Mouse (Mus musculus): ENCODE measurements around the gene Immp2l. TPM values are rescaled to one million over a fixed set of nuclear protein-coding genes. Genes with fewer than 3 reads are reported as not detected.
A peak's percentile ranks its signal among the peaks of the same experiment; 100 is the strongest.

Immp2l gene
- 12.8 and 17.0 TPM in 2 replicates for polyA plus RNA-seq (2015; fragmentation: Nextera tagmentation; extraction: Ambion mirVana)

DNA sequence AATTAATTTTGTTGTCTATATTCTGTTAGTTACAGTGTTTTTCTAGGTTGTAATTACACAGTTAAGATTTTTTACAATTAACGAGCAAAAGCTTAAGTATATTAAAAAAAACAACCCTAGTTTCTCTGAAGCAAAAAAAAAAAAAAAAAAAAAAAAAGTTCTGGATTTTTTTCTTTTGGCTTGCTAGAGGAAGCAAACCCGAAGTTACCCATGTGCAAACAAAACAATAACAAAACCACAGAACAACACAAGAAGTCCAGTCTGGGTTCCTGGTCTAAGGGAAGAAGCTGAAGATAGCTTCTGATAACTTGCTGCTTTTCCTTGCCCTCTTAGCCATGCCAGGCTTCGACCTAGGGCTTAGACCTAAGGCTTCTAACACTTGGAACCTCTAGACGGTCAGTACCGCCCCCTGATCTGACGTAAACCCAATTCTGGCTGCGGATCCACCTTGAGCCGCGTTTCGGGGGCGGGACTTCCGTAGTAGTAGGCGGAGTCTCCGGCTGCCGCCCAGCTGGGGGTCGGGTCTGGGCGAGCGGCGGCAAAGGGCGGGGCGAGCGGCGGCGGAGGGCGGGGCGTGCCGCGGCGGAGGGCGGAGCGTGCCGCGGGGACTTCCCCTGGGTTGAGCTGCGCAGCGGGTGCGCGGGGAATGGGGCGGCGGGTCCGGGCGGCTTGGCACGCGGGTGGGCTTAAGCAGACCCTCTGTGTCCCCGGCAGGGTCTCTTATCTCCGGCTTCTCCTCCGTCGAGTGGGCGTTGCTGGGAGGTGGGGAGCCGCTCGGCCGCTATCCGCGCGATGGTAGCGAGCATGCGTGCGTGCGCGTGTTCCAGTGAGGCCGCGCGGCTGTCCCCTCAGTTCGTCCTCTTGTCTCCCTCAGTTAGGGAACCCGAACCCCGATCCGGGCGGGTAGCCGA lies at the start of gene Immp2l:
Gene Immp2l (plus strand): TSS at position 580 of the 911 bp plus-strand sequence.
- Histone ChIP-seq H3K36me3 (ENCODE audit: control insufficient read depth, insufficient read depth, low read length) (no peaks in the 10 kb centered on the region), H3K9me3 (ENCODE audit: control insufficient read depth, low read length) (no peaks in the 10 kb centered on the region), H3K4me3 (ENCODE audit: low read length) (peak within 1 kb of the TSS; percentile 70), H3K27ac (ENCODE audit: low read length) (peak within 1 kb of the TSS; percentile 32), H3K9ac (ENCODE audit: low read length) (peak within 1 kb of the TSS; percentile 86), H3K4me2 (ENCODE audit: low read depth, low read length) (peak within 1 kb of the TSS; percentile 85), H3K4me1 (replicated peaks; ENCODE audit: control insufficient read depth, insufficient read depth, low read length) (peaks cover 5% of the 10 kb centered on the region; the same call in 1 of the 2 replicates), H3K27me3 (ENCODE audit: control insufficient read depth, insufficient read depth, low read depth, low read length) (no peaks in the 10 kb centered on the region)
- ATAC-seq (ENCODE audit: low read depth): peak; percentile 98
- WGBS: 3% methylated on average over 55 of the region's 68 CpGs

DNA sequence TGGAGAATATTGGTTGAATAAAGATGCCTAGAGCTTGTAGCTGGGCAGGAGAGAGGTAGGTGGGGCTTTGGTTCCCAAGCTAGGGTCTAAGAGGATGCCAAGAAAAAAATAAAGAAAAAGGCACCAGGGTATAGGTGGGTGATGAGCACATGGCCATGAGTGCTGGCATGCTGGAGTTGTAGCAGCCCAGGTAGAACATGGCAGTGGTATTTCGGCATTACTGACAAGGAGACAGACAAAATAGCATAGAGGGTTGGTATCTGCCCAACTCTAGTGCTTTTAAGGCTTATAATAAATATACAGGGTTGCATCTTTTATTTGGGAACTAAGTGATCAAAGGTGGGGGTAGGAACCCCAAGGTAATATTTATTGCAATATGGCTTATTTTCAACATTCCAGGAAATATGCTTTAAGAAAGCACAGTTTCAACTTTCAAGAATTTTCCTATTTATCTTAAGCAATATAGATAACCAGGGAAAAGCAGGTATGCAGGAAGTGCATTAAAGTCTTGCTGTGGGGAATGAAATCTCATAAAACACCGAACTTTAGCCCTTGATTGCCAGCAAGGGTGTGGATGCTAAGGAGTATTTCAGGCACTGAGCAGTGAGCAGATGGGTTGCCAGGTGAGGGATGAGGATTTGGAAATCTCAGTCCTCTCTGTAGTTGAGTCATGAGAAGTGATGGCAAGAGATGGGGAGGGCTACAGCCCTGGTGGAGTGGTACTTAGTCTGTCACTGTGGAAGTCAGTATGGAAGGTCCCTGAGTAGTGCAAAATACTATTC lies 45.0 kb upstream of the Immp2l start:
- Histone ChIP-seq H3K4me1 (replicated peaks; ENCODE audit: control insufficient read depth, insufficient read depth, low read length) (no peaks in the 10 kb centered on the region), H3K27ac (ENCODE audit: low read length) (no peak overlapping the region), H3K9ac (ENCODE audit: low read length) (no peak overlapping the region), H3K4me2 (ENCODE audit: low read depth, low read length) (no peak overlapping the region), H3K9me3 (ENCODE audit: control insufficient read depth, low read length) (no peaks in the 10 kb centered on the region), H3K4me3 (ENCODE audit: low read length) (no peak overlapping the region), H3K36me3 (ENCODE audit: control insufficient read depth, insufficient read depth, low read length) (no peaks in the 10 kb centered on the region), H3K27me3 (ENCODE audit: control insufficient read depth, insufficient read depth, low read depth, low read length) (no peaks in the 10 kb centered on the region)
- WGBS: 88% methylated on average over 2 of the region's 2 CpGs
- no peak for ATAC-seq (ENCODE audit: low read depth)

DNA sequence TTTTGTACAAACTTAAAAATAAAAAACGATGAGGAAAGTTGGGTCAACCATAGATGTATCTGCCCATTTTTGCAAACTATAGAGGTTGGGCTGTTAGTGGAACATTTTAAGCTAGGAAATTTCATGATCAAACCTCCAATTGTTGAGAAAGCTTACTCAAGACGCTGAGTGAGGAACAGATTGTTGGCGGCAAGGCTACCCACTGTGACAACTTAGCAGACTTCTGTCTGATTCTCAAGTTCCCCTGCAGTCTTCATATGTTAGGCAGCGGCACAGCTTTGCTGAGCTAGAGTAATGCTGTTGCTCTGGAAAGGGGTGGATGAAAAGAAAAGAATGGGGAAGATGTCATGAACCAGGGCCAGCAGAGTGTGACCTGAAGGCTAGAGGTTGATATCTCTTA lies 44.2 kb upstream of the Immp2l start:
- WGBS: 83% methylated on average over 4 of the region's 4 CpGs
- Histone ChIP-seq H3K9ac (ENCODE audit: low read length) (no peak overlapping the region), H3K36me3 (ENCODE audit: control insufficient read depth, insufficient read depth, low read length) (no peaks in the 10 kb centered on the region), H3K9me3 (ENCODE audit: control insufficient read depth, low read length) (no peaks in the 10 kb centered on the region), H3K4me2 (ENCODE audit: low read depth, low read length) (no peak overlapping the region), H3K4me1 (replicated peaks; ENCODE audit: control insufficient read depth, insufficient read depth, low read length) (no peaks in the 10 kb centered on the region), H3K27me3 (ENCODE audit: control insufficient read depth, insufficient read depth, low read depth, low read length) (no peaks in the 10 kb centered on the region), H3K27ac (ENCODE audit: low read length) (no peak overlapping the region), H3K4me3 (ENCODE audit: low read length) (no peak overlapping the region)
- ATAC-seq (ENCODE audit: low read depth): no peak

- Histone ChIP-seq H3K27ac (ENCODE audit: low read length) (no peak overlapping the region), H3K9ac (ENCODE audit: low read length) (no peak overlapping the region), H3K4me2 (ENCODE audit: low read depth, low read length) (no peak overlapping the region), H3K36me3 (ENCODE audit: control insufficient read depth, insufficient read depth, low read length) (no peaks in the 10 kb centered on the region), H3K4me3 (ENCODE audit: low read length) (no peak overlapping the region), H3K4me1 (replicated peaks; ENCODE audit: control insufficient read depth, insufficient read depth, low read length) (no peaks in the 10 kb centered on the region), H3K27me3 (ENCODE audit: control insufficient read depth, insufficient read depth, low read depth, low read length) (no peaks in the 10 kb centered on the region), H3K9me3 (ENCODE audit: control insufficient read depth, low read length) (no peaks in the 10 kb centered on the region)
- whole genome bisulfite sequencing: 66% methylated on average over 3 of the region's 3 CpGs
- no peak for ATAC-seq (ENCODE audit: low read depth)
Observed at GRCm38 (mm10) chr12:40980160-40980559, 43.7 kb upstream of the Immp2l start.

DNA sequence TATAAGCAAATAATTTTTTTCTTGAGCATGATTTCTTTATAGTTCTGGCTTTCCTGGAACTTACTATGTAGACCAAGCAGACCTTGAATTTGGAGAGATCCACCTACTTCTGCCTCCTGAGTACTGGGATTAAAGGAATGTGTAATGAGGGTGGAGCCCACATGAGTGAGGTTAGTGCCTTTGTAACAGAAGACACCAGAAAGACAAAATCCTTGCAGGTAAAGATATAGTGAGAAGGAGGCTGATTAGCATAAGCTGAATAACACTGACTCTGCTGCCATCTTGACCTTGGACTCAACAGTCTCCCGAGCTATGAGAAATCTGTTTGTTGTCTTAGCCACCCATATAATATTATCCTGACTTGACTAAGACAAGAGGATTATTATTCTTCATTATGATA lies 40.9 kb upstream of the Immp2l start:
- H3K4me2 ChIP-seq (ENCODE audit: low read depth, low read length): no peak overlapping the region
- no peaks in the 10 kb centered on the region for H3K4me1 ChIP-seq (replicated peaks; ENCODE audit: control insufficient read depth, insufficient read depth, low read length)
- no peaks in the 10 kb centered on the region for H3K36me3 ChIP-seq (ENCODE audit: control insufficient read depth, insufficient read depth, low read length)
- no peaks in the 10 kb centered on the region for H3K9me3 ChIP-seq (ENCODE audit: control insufficient read depth, low read length)
- no peaks in the 10 kb centered on the region for H3K27me3 ChIP-seq (ENCODE audit: control insufficient read depth, insufficient read depth, low read depth, low read length)
- H3K4me3 ChIP-seq (ENCODE audit: low read length): no peak overlapping the region
- ATAC-seq (ENCODE audit: low read depth): no peak
- 59% methylated on average over 1 of the region's 1 CpGs for WGBS
- H3K9ac ChIP-seq (ENCODE audit: low read length): no peak overlapping the region
- no peak overlapping the region for H3K27ac ChIP-seq (ENCODE audit: low read length)

DNA sequence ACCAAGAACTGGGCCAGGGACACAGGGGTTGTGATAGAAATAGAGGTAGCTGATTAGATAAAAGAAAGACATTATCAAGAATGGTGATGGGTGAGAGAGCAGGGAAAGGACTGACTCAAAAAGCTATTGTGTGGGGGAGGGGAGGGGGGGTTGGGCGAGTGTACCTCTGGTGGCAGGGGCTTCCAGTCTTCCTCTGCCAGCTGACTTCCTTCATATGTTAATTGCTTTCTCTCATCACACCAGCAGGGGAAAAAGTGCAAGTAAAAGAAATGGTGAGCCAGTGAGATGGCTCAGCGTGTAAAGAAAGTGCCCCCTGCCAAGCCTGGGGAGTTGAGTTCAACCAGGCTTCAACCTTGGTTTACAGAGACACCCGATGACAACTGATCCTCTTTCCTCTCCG lies 39.2 kb upstream of the Immp2l start:
- H3K4me3 ChIP-seq (ENCODE audit: low read length): no peak overlapping the region
- no peaks in the 10 kb centered on the region for H3K4me1 ChIP-seq (replicated peaks; ENCODE audit: control insufficient read depth, insufficient read depth, low read length)
- 28% methylated on average over 4 of the region's 4 CpGs for WGBS
- H3K27me3 ChIP-seq (ENCODE audit: control insufficient read depth, insufficient read depth, low read depth, low read length): no peaks in the 10 kb centered on the region
- H3K4me2 ChIP-seq (ENCODE audit: low read depth, low read length): no peak overlapping the region
- no peak for ATAC-seq (ENCODE audit: low read depth)
- H3K9ac ChIP-seq (ENCODE audit: low read length): no peak overlapping the region
- no peak overlapping the region for H3K27ac ChIP-seq (ENCODE audit: low read length)
- H3K36me3 ChIP-seq (ENCODE audit: control insufficient read depth, insufficient read depth, low read length): no peaks in the 10 kb centered on the region
- no peaks in the 10 kb centered on the region for H3K9me3 ChIP-seq (ENCODE audit: control insufficient read depth, low read length)

GRCm38 (mm10) chr12:40985791-40986190 lies 38.1 kb upstream of the Immp2l start:
- WGBS: 65% methylated on average over 4 of the region's 4 CpGs
- Histone ChIP-seq H3K9ac (ENCODE audit: low read length) (no peak overlapping the region), H3K4me2 (ENCODE audit: low read depth, low read length) (no peak overlapping the region), H3K36me3 (ENCODE audit: control insufficient read depth, insufficient read depth, low read length) (no peaks in the 10 kb centered on the region), H3K27ac (ENCODE audit: low read length) (no peak overlapping the region), H3K4me3 (ENCODE audit: low read length) (no peak overlapping the region), H3K4me1 (replicated peaks; ENCODE audit: control insufficient read depth, insufficient read depth, low read length) (no peaks in the 10 kb centered on the region), H3K27me3 (ENCODE audit: control insufficient read depth, insufficient read depth, low read depth, low read length) (no peaks in the 10 kb centered on the region), H3K9me3 (ENCODE audit: control insufficient read depth, low read length) (no peaks in the 10 kb centered on the region)
- no peak for ATAC-seq (ENCODE audit: low read depth)

- Histone ChIP-seq H3K4me1 (replicated peaks; ENCODE audit: control insufficient read depth, insufficient read depth, low read length) (no peaks in the 10 kb centered on the region), H3K9ac (ENCODE audit: low read length) (no peak overlapping the region), H3K4me3 (ENCODE audit: low read length) (no peak overlapping the region), H3K36me3 (ENCODE audit: control insufficient read depth, insufficient read depth, low read length) (no peaks in the 10 kb centered on the region), H3K27ac (ENCODE audit: low read length) (no peak overlapping the region), H3K9me3 (ENCODE audit: control insufficient read depth, low read length) (no peaks in the 10 kb centered on the region), H3K4me2 (ENCODE audit: low read depth, low read length) (no peak overlapping the region), H3K27me3 (ENCODE audit: control insufficient read depth, insufficient read depth, low read depth, low read length) (no peaks in the 10 kb centered on the region)
- 84% methylated on average over 9 of the region's 9 CpGs for WGBS
- ATAC-seq (ENCODE audit: low read depth): no peak
Observed at GRCm38 (mm10) chr12:40988311-40989065, 35.4 kb upstream of the Immp2l start.

DNA sequence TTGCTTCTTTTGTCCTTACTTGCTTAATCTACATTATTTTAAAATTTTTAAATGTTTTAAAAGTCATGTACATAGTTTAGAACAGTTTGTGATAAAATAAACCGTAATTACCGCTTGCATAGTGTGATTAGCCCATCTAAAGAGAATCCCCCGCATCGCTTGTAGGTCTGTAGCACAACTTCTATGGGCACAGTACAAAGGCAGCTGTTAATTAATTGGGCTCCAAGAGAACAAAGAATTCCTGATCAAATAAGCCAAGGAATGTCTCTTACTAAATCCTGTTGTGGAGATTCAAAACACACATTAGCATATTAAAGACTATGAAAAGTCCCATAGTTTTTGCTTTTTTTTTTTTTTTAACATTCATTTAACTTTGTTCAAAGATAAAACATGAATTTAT lies 32.2 kb upstream of the Immp2l start:
- Histone ChIP-seq H3K36me3 (ENCODE audit: control insufficient read depth, insufficient read depth, low read length) (no peaks in the 10 kb centered on the region), H3K27me3 (ENCODE audit: control insufficient read depth, insufficient read depth, low read depth, low read length) (no peaks in the 10 kb centered on the region), H3K9me3 (ENCODE audit: control insufficient read depth, low read length) (no peaks in the 10 kb centered on the region), H3K9ac (ENCODE audit: low read length) (no peak overlapping the region), H3K4me2 (ENCODE audit: low read depth, low read length) (no peak overlapping the region), H3K4me3 (ENCODE audit: low read length) (no peak overlapping the region), H3K27ac (ENCODE audit: low read length) (no peak overlapping the region), H3K4me1 (replicated peaks; ENCODE audit: control insufficient read depth, insufficient read depth, low read length) (no peaks in the 10 kb centered on the region)
- ATAC-seq (ENCODE audit: low read depth): no peak
- 91% methylated on average over 4 of the region's 4 CpGs for WGBS

Data from lung, embryonic 16.5 days (tissue).